In genomic region chr1:134077389-134078060, GRCm38 (mm10) we compare ENCODE assay signal across 9 mouse cellular contexts. TPM values are rescaled to one million over a fixed set of nuclear protein-coding genes. Genes with fewer than 3 reads are reported as not detected.
DNase-seq lines count a peak whose midpoint lies in the region; ATAC-seq lines count a peak whose summit lies in the region.
"Had no signal": no experiment of that assay in that cellular context is flagged by ENCODE, and none has a peak within 500 bp of the region (broad histone marks: within the 10 kb centered on the region; RNA-seq: fewer than 3 reads in every experiment).

No protein-coding gene starts in this region.

- H3K27ac ChIP-seq in hindbrain, embryonic 10.5 days: peak overlapping the region; percentile 88
- no peak overlapping the region for H3K27ac ChIP-seq in limb, embryonic 15.5 days

- peak overlapping the region; percentile 65 for H3K4me3 ChIP-seq in hindbrain, embryonic 10.5 days
- peak overlapping the region; percentile 72 for H3K4me3 ChIP-seq in limb, embryonic 15.5 days

- ATAC-seq in limb, embryonic 15.5 days (ENCODE audit: insufficient number of reproducible peaks, low FRiP score, low TSS enrichment, low read depth): no peak
- peak; percentile 9; the same call in 1 of the 2 replicates for ATAC-seq in monocyte, adult 5-6 weeks (replicated peaks; ENCODE audit: insufficient number of reproducible peaks, low FRiP score, low TSS enrichment, poor library complexity, severe bottlenecking)

- peaks cover 74% of the 10 kb centered on the region for H3K4me1 ChIP-seq in hindbrain, embryonic 10.5 days (replicated peaks)
- peaks cover 59% of the 10 kb centered on the region for H3K4me1 ChIP-seq in limb, embryonic 15.5 days

- WGBS in hindbrain, embryonic 10.5 days: 50% methylated on average over 14 of the region's 14 CpGs
- 44% methylated on average over 14 of the region's 14 CpGs for WGBS in limb, embryonic 15.5 days

- no peaks in the 10 kb centered on the region for H3K9me3 ChIP-seq in hindbrain, embryonic 10.5 days
- no peaks in the 10 kb centered on the region for H3K9me3 ChIP-seq in limb, embryonic 15.5 days

- no peaks in the 10 kb centered on the region for H3K27me3 ChIP-seq in hindbrain, embryonic 10.5 days (ENCODE audit: insufficient read depth, poor library complexity, severe bottlenecking)
- no peaks in the 10 kb centered on the region for H3K27me3 ChIP-seq in limb, embryonic 15.5 days

- DNase-seq in 416B (ENCODE audit: low read depth): peak; percentile 74
- peak; percentile 78 for DNase-seq in CD4-positive, CD25-positive, alpha-beta regulatory T cell, adult 2 months (ENCODE audit: low read depth, low spot score)
- DNase-seq in embryo, embryonic 10.5 days (ENCODE audit: low spot score): peak; percentile 62
- DNase-seq in hindbrain, embryonic 10.5 days (ENCODE audit: low spot score): peak; percentile 60
- DNase-seq in ovary, postnatal 36 days (ENCODE audit: low spot score): no peak
- DNase-seq in right cerebral cortex, postnatal 25 days: no peak

- peak overlapping the region; percentile 76; the same call in 1 of the 2 replicates for H3K9ac ChIP-seq in limb, embryonic 15.5 days

- H3K36me3 ChIP-seq in hindbrain, embryonic 10.5 days: peaks cover 36% of the 10 kb centered on the region
- H3K36me3 ChIP-seq in limb, embryonic 15.5 days: peaks cover 9% of the 10 kb centered on the region

- H3K4me2 ChIP-seq in limb, embryonic 15.5 days: peak overlapping the region; percentile 72

RNA-seq across cellular contexts. Expression of gene Btg2, which starts 1.4 kb away (rescaled TPM):
- polyA plus RNA-seq in hindbrain, embryonic 10.5 days (2016; fragmentation: Nextera tagmentation; extraction: Ambion mirVana): 100.0 and 117 TPM in 2 replicates
- 30.9 and 35.1 TPM in 2 replicates for polyA plus RNA-seq in limb, embryonic 15.5 days (2015; fragmentation: Nextera tagmentation; extraction: Ambion mirVana)
- total RNA-seq in monocyte, adult 5-6 weeks (2017): 390 to 783 TPM (median 430 TPM) in 3 replicates

RNA-seq across cellular contexts. Expression of gene Chit1, which starts 33.5 kb away (rescaled TPM):
- not detected in 2 replicates for polyA plus RNA-seq in hindbrain, embryonic 10.5 days (2016; fragmentation: Nextera tagmentation; extraction: Ambion mirVana)
- 0.50 and 0.59 TPM in 2 replicates for polyA plus RNA-seq in limb, embryonic 15.5 days (2015; fragmentation: Nextera tagmentation; extraction: Ambion mirVana)
- total RNA-seq in monocyte, adult 5-6 weeks (2017): 0.67 to 1.4 TPM (median 0.85 TPM) in 3 replicates
- total RNA-seq: hematopoietic stem cell, adult 5-6 weeks had no signal

RNA-seq across cellular contexts. Expression of gene Fmod, which starts 40.5 kb away (rescaled TPM):
- polyA plus RNA-seq in hindbrain, embryonic 10.5 days (2016; fragmentation: Nextera tagmentation; extraction: Ambion mirVana): 3.6 and 9.8 TPM in 2 replicates
- 147 and 186 TPM in 2 replicates for polyA plus RNA-seq in limb, embryonic 15.5 days (2015; fragmentation: Nextera tagmentation; extraction: Ambion mirVana)
- total RNA-seq in monocyte, adult 5-6 weeks (2017): not detected in 3 replicates
- total RNA-seq: hematopoietic stem cell, adult 5-6 weeks had no signal

Comparison
In these comparisons a context has a peak if more than half of its experiments do, and no peak if none do; other contexts are left out.
1. DNase-seq: peak in 416B (single experiment), CD4-positive, CD25-positive, alpha-beta regulatory T cell, adult 2 months (single experiment), embryo, embryonic 10.5 days (single experiment) and hindbrain, embryonic 10.5 days (single experiment); none in ovary, postnatal 36 days (single experiment) and right cerebral cortex, postnatal 25 days (single experiment).
2. RNA of gene Fmod, which starts 40.5 kb away (polyA plus RNA-seq): 147 to 186 TPM in limb, embryonic 15.5 days; 3.6 to 9.8 TPM in hindbrain, embryonic 10.5 days; every median in the first group is over 10 times any median in the second.